Comparison of ENCODE assay signal across 9 mouse cellular contexts in genomic region chr14:76169876-76170466, GRCm38 (mm10). TPM values are rescaled to one million over a fixed set of nuclear protein-coding genes. Genes with fewer than 3 reads are reported as not detected.
DNase-seq lines count a peak whose midpoint lies in the region; ATAC-seq lines count a peak whose summit lies in the region.
"Had no signal": no experiment of that assay in that cellular context is flagged by ENCODE, and none has a peak within 500 bp of the region (broad histone marks: within the 10 kb centered on the region; RNA-seq: fewer than 3 reads in every experiment).

No protein-coding gene starts in this region.

- ATAC-seq in hindbrain, embryonic 15.5 days (ENCODE audit: low FRiP score, low read depth), result peak; percentile 83; the same call in 1 of the 2 replicates

- H3K9me3 ChIP-seq in hindbrain, embryonic 15.5 days, result no peaks in the 10 kb centered on the region
- no peaks in the 10 kb centered on the region for H3K9me3 ChIP-seq in hindbrain, embryonic 10.5 days
- H3K9me3 ChIP-seq: heart, embryonic 15.5 days; stomach, embryonic 15.5 days had no signal

- H3K4me3 ChIP-seq in hindbrain, embryonic 15.5 days, result no peak overlapping the region
- H3K4me3 ChIP-seq in hindbrain, embryonic 10.5 days, result no peak overlapping the region
- H3K4me3 ChIP-seq: heart, embryonic 15.5 days; stomach, embryonic 15.5 days had no signal

- WGBS in hindbrain, embryonic 15.5 days, result 68% methylated on average over 11 of the region's 11 CpGs
- WGBS in hindbrain, embryonic 10.5 days, result 78% methylated on average over 11 of the region's 11 CpGs

- no peaks in the 10 kb centered on the region for H3K27me3 ChIP-seq in hindbrain, embryonic 15.5 days
- peaks cover 10% of the 10 kb centered on the region for H3K27me3 ChIP-seq in hindbrain, embryonic 10.5 days (ENCODE audit: insufficient read depth, poor library complexity, severe bottlenecking)
- H3K27me3 ChIP-seq: stomach, embryonic 15.5 days had no signal

- H3K9ac ChIP-seq in hindbrain, embryonic 15.5 days, result no peak overlapping the region
- H3K9ac ChIP-seq: heart, embryonic 15.5 days; stomach, embryonic 15.5 days had no signal

- H3K27ac ChIP-seq in hindbrain, embryonic 15.5 days (replicated peaks), result no peak overlapping the region
- H3K27ac ChIP-seq in hindbrain, embryonic 10.5 days, result no peak overlapping the region
- H3K27ac ChIP-seq: heart, embryonic 15.5 days; stomach, embryonic 15.5 days had no signal

- H3K4me2 ChIP-seq in hindbrain, embryonic 15.5 days, result no peak overlapping the region
- H3K4me2 ChIP-seq: heart, embryonic 15.5 days; stomach, embryonic 15.5 days had no signal

- H3K4me1 ChIP-seq in hindbrain, embryonic 15.5 days (replicated peaks), result peaks cover 2% of the 10 kb centered on the region; the same call in 1 of the 2 replicates
- H3K4me1 ChIP-seq in hindbrain, embryonic 10.5 days (replicated peaks), result peaks cover 18% of the 10 kb centered on the region

- DNase-seq in hindbrain, embryonic 10.5 days (ENCODE audit: low spot score), result no peak
- peak; percentile 62 for DNase-seq in 3T3-L1 (ENCODE audit: low read depth, low spot score)
- peak; percentile 79 for DNase-seq in NIH3T3 (ENCODE audit: low read depth)
- peak; percentile 29 to 53 for DNase-seq in layer of hippocampus, adult 8-10 months (ENCODE audit: low spot score in 2 of 2)
- no peak for DNase-seq in spleen, postnatal 14 days (ENCODE audit: low spot score in 2 of 2)
- no peak for DNase-seq in spleen, adult 18-20 months

- H3K36me3 ChIP-seq in hindbrain, embryonic 15.5 days, result no peaks in the 10 kb centered on the region
- H3K36me3 ChIP-seq in hindbrain, embryonic 10.5 days, result no peaks in the 10 kb centered on the region
- H3K36me3 ChIP-seq: heart, embryonic 15.5 days; stomach, embryonic 15.5 days had no signal

RNA-seq across cellular contexts. Expression of gene Nufip1, which starts 59.3 kb away (rescaled TPM):
- polyA plus RNA-seq in hindbrain, embryonic 15.5 days (2015; fragmentation: Nextera tagmentation; extraction: Ambion mirVana), result 12.1 and 13.3 TPM in 2 replicates
- polyA plus RNA-seq in hindbrain, embryonic 10.5 days (2016; fragmentation: Nextera tagmentation; extraction: Ambion mirVana), result 17.5 and 19.4 TPM in 2 replicates
- 1 to 10 TPM; 8.3 to 9.4 (median 8.8) TPM for total RNA-seq in layer of hippocampus, adult 8-10 months (2022)

RNA-seq across cellular contexts. Expression of gene Gpalpp1, which starts 59.4 kb away (rescaled TPM):
- 11.5 and 12.2 TPM in 2 replicates for polyA plus RNA-seq in hindbrain, embryonic 15.5 days (2015; fragmentation: Nextera tagmentation; extraction: Ambion mirVana)
- polyA plus RNA-seq in hindbrain, embryonic 10.5 days (2016; fragmentation: Nextera tagmentation; extraction: Ambion mirVana), result 13.1 and 16.4 TPM in 2 replicates
- total RNA-seq in layer of hippocampus, adult 8-10 months (2022), result 10 to 100 TPM; 23.9 to 26.0 (median 24.8) TPM

Comparison
In these comparisons a context has a peak if more than half of its experiments do, and no peak if none do; other contexts are left out.
1. DNase-seq: peak in 3T3-L1 (single experiment), NIH3T3 (single experiment) and layer of hippocampus, adult 8-10 months (2 of 2); none in hindbrain, embryonic 10.5 days (single experiment), spleen, postnatal 14 days (0 of 2) and spleen, adult 18-20 months (0 of 2).